8 mouse cellular contexts compared by ENCODE assay signal in genomic region chr16:44484079-44484478, GRCm38 (mm10).
DNase-seq lines count a peak whose midpoint lies in the region; ATAC-seq and TF ChIP-seq lines count a peak whose summit lies in the region.

No protein-coding gene starts in this region.

- H3K27ac ChIP-seq in hindbrain, embryonic 10.5 days, result no peak overlapping the region
- no peak overlapping the region for H3K27ac ChIP-seq in hindbrain, embryonic 13.5 days
- H3K27ac ChIP-seq in forebrain, embryonic 11.5 days (ENCODE audit: low read depth, low read length), result no peak overlapping the region; the same call in 1 of the 2 replicates
- H3K27ac ChIP-seq in midbrain, postnatal 0 days (ENCODE audit: low read depth, low read length), result no peak overlapping the region
- no peak overlapping the region for H3K27ac ChIP-seq in stomach, postnatal 0 days (replicated peaks)

- no peak for TF ChIP-seq EP300 in stomach, postnatal 0 days (optimal IDR thresholded peaks at IDR 0.05)

- 15% methylated on average over 7 of the region's 7 CpGs for WGBS in hindbrain, embryonic 10.5 days
- WGBS in hindbrain, embryonic 13.5 days, result 10% methylated on average over 7 of the region's 7 CpGs
- WGBS in forebrain, embryonic 11.5 days, result 7% methylated on average over 7 of the region's 7 CpGs
- 6% methylated on average over 7 of the region's 7 CpGs for WGBS in midbrain, postnatal 0 days
- 5% methylated on average over 7 of the region's 7 CpGs for WGBS in stomach, postnatal 0 days

- H3K9ac ChIP-seq in hindbrain, embryonic 13.5 days, result no peak overlapping the region
- no peak overlapping the region for H3K9ac ChIP-seq in forebrain, embryonic 11.5 days (ENCODE audit: low read length)
- no peak overlapping the region for H3K9ac ChIP-seq in midbrain, postnatal 0 days (replicated peaks; ENCODE audit: low read length, poor library complexity, severe bottlenecking)
- no peak overlapping the region for H3K9ac ChIP-seq in stomach, postnatal 0 days (ENCODE audit: low read length)

- H3K4me2 ChIP-seq in hindbrain, embryonic 13.5 days, result no peak overlapping the region
- H3K4me2 ChIP-seq in forebrain, embryonic 11.5 days (ENCODE audit: low read depth, low read length, severe bottlenecking), result no peak overlapping the region
- no peak overlapping the region for H3K4me2 ChIP-seq in midbrain, postnatal 0 days (ENCODE audit: low read depth, low read length, poor library complexity, severe bottlenecking)
- no peak overlapping the region for H3K4me2 ChIP-seq in stomach, postnatal 0 days (replicated peaks; ENCODE audit: low read depth)

- no peaks in the 10 kb centered on the region for H3K27me3 ChIP-seq in hindbrain, embryonic 10.5 days (ENCODE audit: insufficient read depth, poor library complexity, severe bottlenecking)
- no peaks in the 10 kb centered on the region for H3K27me3 ChIP-seq in hindbrain, embryonic 13.5 days
- H3K27me3 ChIP-seq in forebrain, embryonic 11.5 days (ENCODE audit: control insufficient read depth, insufficient read depth, low read length), result no peaks in the 10 kb centered on the region
- no peaks in the 10 kb centered on the region for H3K27me3 ChIP-seq in midbrain, postnatal 0 days (ENCODE audit: insufficient read depth, low read length)
- no peaks in the 10 kb centered on the region for H3K27me3 ChIP-seq in stomach, postnatal 0 days (ENCODE audit: control insufficient read depth, insufficient read depth, low read length)

- DNase-seq in hindbrain, embryonic 10.5 days (ENCODE audit: low spot score), result peak; percentile 75
- peak; percentile 91 for DNase-seq in brain, adult 2 months (ENCODE audit: low read depth, low spot score)
- peak; percentile 87 for DNase-seq in forebrain, embryonic 11.5 days (ENCODE audit: low spot score)
- peak; percentile 76 for DNase-seq in induced T-regulatory cell, adult 2 months (ENCODE audit: low read depth)
- peak; percentile 88 to 90 for DNase-seq in left cerebral cortex, postnatal 25 days (ENCODE audit: low spot score in 2 of 2)
- DNase-seq in midbrain, postnatal 0 days (ENCODE audit: low spot score), result peak; percentile 83
- peak; percentile 81 for DNase-seq in stomach, postnatal 0 days (ENCODE audit: low spot score)

- TF ChIP-seq CTCF in midbrain, postnatal 0 days (IDR thresholded peaks at IDR 0.05), result peak; percentile 99
- TF ChIP-seq CTCF in stomach, postnatal 0 days (IDR thresholded peaks at IDR 0.05; ENCODE audit: low read depth), result peak; percentile 99

- H3K4me1 ChIP-seq in hindbrain, embryonic 10.5 days (replicated peaks), result peaks cover 12% of the 10 kb centered on the region; the same call in 1 of the 2 replicates
- H3K4me1 ChIP-seq in hindbrain, embryonic 13.5 days (replicated peaks), result peaks cover 27% of the 10 kb centered on the region
- peaks cover 2% of the 10 kb centered on the region; the same call in 1 of the 2 replicates for H3K4me1 ChIP-seq in forebrain, embryonic 11.5 days (replicated peaks; ENCODE audit: control insufficient read depth, insufficient read depth, low read length)
- H3K4me1 ChIP-seq in midbrain, postnatal 0 days (ENCODE audit: insufficient read depth, low read length), result no peaks in the 10 kb centered on the region
- H3K4me1 ChIP-seq in stomach, postnatal 0 days (replicated peaks; ENCODE audit: control insufficient read depth, insufficient read depth), result no peaks in the 10 kb centered on the region

- intact Hi-C loops in left cerebral cortex, postnatal 25 days (cut with DNase I), result loop anchor here (10.0 kb wide), 1 partner anchor 231 kb away; no protein-coding TSS in a partner anchor

- H3K36me3 ChIP-seq in hindbrain, embryonic 10.5 days, result peaks cover 80% of the 10 kb centered on the region
- H3K36me3 ChIP-seq in hindbrain, embryonic 13.5 days, result peaks cover 6% of the 10 kb centered on the region; the same call in 1 of the 2 replicates
- H3K36me3 ChIP-seq in forebrain, embryonic 11.5 days (ENCODE audit: control insufficient read depth, insufficient read depth, low read length), result no peaks in the 10 kb centered on the region; the same call in 1 of the 2 replicates
- H3K36me3 ChIP-seq in midbrain, postnatal 0 days (ENCODE audit: insufficient read depth, low read length), result no peaks in the 10 kb centered on the region; the same call in 1 of the 2 replicates
- H3K36me3 ChIP-seq in stomach, postnatal 0 days (ENCODE audit: control insufficient read depth, insufficient read depth, low read length), result peaks cover 6% of the 10 kb centered on the region; the same call in 1 of the 2 replicates

- no peak overlapping the region for H3K4me3 ChIP-seq in hindbrain, embryonic 10.5 days
- no peak overlapping the region for H3K4me3 ChIP-seq in hindbrain, embryonic 13.5 days
- no peak overlapping the region for H3K4me3 ChIP-seq in forebrain, embryonic 11.5 days (ENCODE audit: low read depth, low read length)
- no peak overlapping the region for H3K4me3 ChIP-seq in midbrain, postnatal 0 days (ENCODE audit: low read depth, low read length)
- no peak overlapping the region for H3K4me3 ChIP-seq in stomach, postnatal 0 days (ENCODE audit: low read depth, low read length)

- no peak for ATAC-seq in hindbrain, embryonic 13.5 days (ENCODE audit: low FRiP score)
- peak; percentile 13; the same call in 1 of the 2 replicates for ATAC-seq in forebrain, embryonic 11.5 days (replicated peaks; ENCODE audit: low FRiP score)
- 0 out of 2 replicates have a peak, but pooled peaks have one; percentile 32 for ATAC-seq in midbrain, postnatal 0 days (ENCODE audit: low FRiP score)
- no peak for ATAC-seq in stomach, postnatal 0 days (ENCODE audit: low FRiP score, low TSS enrichment)

- H3K9me3 ChIP-seq in hindbrain, embryonic 10.5 days, result no peaks in the 10 kb centered on the region
- no peaks in the 10 kb centered on the region for H3K9me3 ChIP-seq in hindbrain, embryonic 13.5 days
- H3K9me3 ChIP-seq in forebrain, embryonic 11.5 days (ENCODE audit: control insufficient read depth, low read length), result no peaks in the 10 kb centered on the region
- H3K9me3 ChIP-seq in midbrain, postnatal 0 days (ENCODE audit: low read length), result no peaks in the 10 kb centered on the region
- H3K9me3 ChIP-seq in stomach, postnatal 0 days (ENCODE audit: control insufficient read depth, low read length), result no peaks in the 10 kb centered on the region

Comparison
In these comparisons a context has a peak if more than half of its experiments do, and no peak if none do; other contexts are left out.
1. ATAC-seq: peak in forebrain, embryonic 11.5 days (single experiment) and midbrain, postnatal 0 days (single experiment); none in hindbrain, embryonic 13.5 days (single experiment) and stomach, postnatal 0 days (single experiment).
2. Peak in every context shown above with its lines, with median percentiles within 50 percentile points of each other: DNase-seq.